Mouse (Mus musculus) midbrain, embryonic 16.5 days (tissue): Measurements from ENCODE around the gene AI661453. TPM values are rescaled to one million over a fixed set of nuclear protein-coding genes. Genes with fewer than 3 reads are reported as not detected.

ENCODE experiments used
- ATAC-seq: fragments of 200-750 bp; cut with Nextera tagmentation; 2 replicates; pipeline ENCODE4 v1.8.0; 2017; ENCODE audit warnings: moderate TSS enrichment
- H3K27ac ChIP-seq: fragments of 300-500 bp; sonication (generic); 2 replicates; pipeline ENCODE4 v1.5.1; 2014; ENCODE audit warnings: mild to moderate bottlenecking, low read length, mixed read lengths
- H3K27me3 ChIP-seq: fragments of 300-500 bp; sonication (generic); 2 replicates; pipeline ENCODE4 v1.6.1; 2014; ENCODE audit warnings: low read depth, low read length, mixed read lengths; ENCODE audit not compliant: control insufficient read depth, insufficient read depth
- H3K36me3 ChIP-seq: fragments of 300-500 bp; sonication (generic); 2 replicates; pipeline ENCODE4 v1.6.1; 2014; ENCODE audit warnings: mild to moderate bottlenecking, low read length, moderate library complexity, mixed read lengths; ENCODE audit not compliant: control insufficient read depth, insufficient read depth
- H3K4me1 ChIP-seq: fragments of 300-500 bp; sonication (generic); 2 replicates; pipeline ENCODE4 v1.6.1; 2014; ENCODE audit warnings: mild to moderate bottlenecking, low read length, mixed read lengths; ENCODE audit not compliant: control insufficient read depth, insufficient read depth
- H3K4me2 ChIP-seq: fragments of 300-500 bp; sonication (generic); 2 replicates; pipeline ENCODE4 v1.6.1; 2014; ENCODE audit warnings: mild to moderate bottlenecking, low read length, mixed read lengths
- H3K4me3 ChIP-seq: fragments of 300-500 bp; sonication (generic); 2 replicates; pipeline ENCODE4 v1.5.1; 2014; ENCODE audit warnings: low read depth, mild to moderate bottlenecking, low read length, moderate library complexity, mixed read lengths
- H3K9ac ChIP-seq: fragments of 300-500 bp; sonication (generic); 2 replicates; pipeline ENCODE4 v1.6.1; 2014; ENCODE audit warnings: low read depth, low read length, mixed read lengths
- H3K9me3 ChIP-seq: fragments of 300-500 bp; sonication (generic); replicated peaks from 2 replicates; pipeline ENCODE4 v1.6.1; 2014; ENCODE audit warnings: mild to moderate bottlenecking, low read length, mixed read lengths; ENCODE audit not compliant: control insufficient read depth, poor library complexity, severe bottlenecking
- WGBS: fragments of 180-500 bp; shearing (Covaris S2); extraction: QIAGEN DNeasy Blood & Tissue Kit; methylation state at CpG from one replicate; pipeline ENCODE4 v1.1.7; 2014; 5-methylcytosine and 5-hydroxymethylcytosine counted together
- polyA plus RNA-seq: library from polyadenylated mRNA; unstranded; fragments of >200 nt; fragmentation: Nextera tagmentation; extraction: Ambion mirVana; gene quantifications from 2 replicates; pipeline ENCODE4 v1.2.1, GENCODE M21; 2015

AI661453 gene
- polyA plus RNA-seq, 1 experiment from 2014 or later: 0.09 TPM

DNA sequence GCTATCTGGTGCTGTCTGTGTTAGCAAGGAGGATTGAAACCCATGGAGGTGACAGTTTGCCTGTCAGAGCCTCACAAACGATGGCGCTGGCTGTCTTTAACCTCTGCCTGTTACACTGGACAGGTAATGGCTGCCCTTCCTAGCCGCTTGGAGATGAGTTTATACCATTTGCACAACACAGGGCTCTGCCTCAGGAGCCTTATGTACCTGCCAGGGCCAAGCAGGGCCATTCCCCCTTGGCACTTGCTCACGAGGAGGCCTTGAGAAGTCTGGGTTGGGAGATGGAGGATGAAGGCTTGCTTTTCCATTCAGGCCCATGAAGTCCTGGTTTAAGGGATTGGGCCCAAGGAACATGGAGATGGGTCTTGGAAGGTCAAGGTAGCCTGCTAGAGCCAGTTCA lies 33.2 kb downstream of the AI661453 start:
- no peak for ATAC-seq
- 87% methylated on average over 4 of the region's 4 CpGs for WGBS
- H3K9me3 ChIP-seq: no peaks in the 10 kb centered on the region

DNA sequence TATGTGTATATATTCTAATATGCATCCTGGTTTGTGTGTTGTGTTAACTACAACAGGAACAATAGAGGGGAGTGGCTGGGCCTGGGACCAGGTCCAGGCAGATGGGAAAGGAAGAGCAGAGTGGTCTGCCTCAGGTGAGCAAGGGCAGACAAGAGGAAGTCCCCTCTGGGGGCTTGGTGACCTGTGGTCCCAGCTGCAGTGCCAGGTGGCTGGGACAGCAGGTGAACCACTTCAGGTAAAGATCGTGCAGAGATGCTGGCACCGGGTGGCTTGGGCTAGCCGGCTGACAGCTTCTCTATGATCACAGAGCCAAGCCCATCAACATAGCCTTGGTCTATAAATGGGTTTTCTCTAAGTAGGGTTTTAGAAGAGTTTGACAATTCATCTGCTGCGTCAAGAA lies 33.7 kb downstream of the AI661453 start:
- no peak for ATAC-seq
- Histone ChIP-seq H3K4me2 (no peak overlapping the region), H3K36me3 (no peaks in the 10 kb centered on the region), H3K27ac (no peak overlapping the region), H3K9ac (no peak overlapping the region), H3K27me3 (peaks cover 20% of the 10 kb centered on the region), H3K4me1 (no peaks in the 10 kb centered on the region; the same call in 1 of the 2 replicates), H3K4me3 (no peak overlapping the region), H3K9me3 (no peaks in the 10 kb centered on the region)
- 87% methylated on average over 4 of the region's 4 CpGs for WGBS

More for the DNA sequence above, 33.2 kb downstream of the AI661453 start:
- H3K9ac ChIP-seq: no peak overlapping the region
- H3K36me3 ChIP-seq: no peaks in the 10 kb centered on the region
- no peak overlapping the region for H3K4me2 ChIP-seq
- H3K27me3 ChIP-seq: peaks cover 20% of the 10 kb centered on the region
- no peak overlapping the region for H3K4me3 ChIP-seq
- no peaks in the 10 kb centered on the region; the same call in 1 of the 2 replicates for H3K4me1 ChIP-seq
- H3K27ac ChIP-seq: no peak overlapping the region

DNA sequence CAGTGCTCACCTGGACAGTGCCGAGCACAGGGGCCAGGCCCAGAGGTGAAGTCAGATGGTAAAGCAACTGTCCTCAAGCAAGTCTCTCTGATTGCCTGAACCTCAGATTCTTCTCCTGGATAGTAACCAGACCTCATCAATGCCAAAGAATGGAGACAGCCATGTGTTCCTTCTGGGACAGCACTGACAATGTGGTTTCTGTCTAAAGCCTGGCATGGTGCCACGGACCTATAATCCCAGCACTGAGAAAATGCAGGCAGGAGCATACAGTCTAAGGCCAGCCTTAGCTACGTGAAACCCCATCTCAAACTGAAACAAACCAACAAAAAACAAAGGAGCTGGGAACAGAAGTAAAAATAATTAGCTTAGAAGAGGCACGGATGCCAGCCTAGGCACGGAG lies 34.3 kb downstream of the AI661453 start:
- H3K4me1 ChIP-seq: no peaks in the 10 kb centered on the region; the same call in 1 of the 2 replicates
- no peak overlapping the region for H3K4me3 ChIP-seq
- 73% methylated on average over 5 of the region's 5 CpGs for WGBS
- H3K9me3 ChIP-seq: no peaks in the 10 kb centered on the region
- H3K36me3 ChIP-seq: no peaks in the 10 kb centered on the region
- no peak overlapping the region for H3K9ac ChIP-seq
- ATAC-seq: no peak
- peaks cover 20% of the 10 kb centered on the region for H3K27me3 ChIP-seq
- no peak overlapping the region for H3K27ac ChIP-seq
- no peak overlapping the region for H3K4me2 ChIP-seq

DNA sequence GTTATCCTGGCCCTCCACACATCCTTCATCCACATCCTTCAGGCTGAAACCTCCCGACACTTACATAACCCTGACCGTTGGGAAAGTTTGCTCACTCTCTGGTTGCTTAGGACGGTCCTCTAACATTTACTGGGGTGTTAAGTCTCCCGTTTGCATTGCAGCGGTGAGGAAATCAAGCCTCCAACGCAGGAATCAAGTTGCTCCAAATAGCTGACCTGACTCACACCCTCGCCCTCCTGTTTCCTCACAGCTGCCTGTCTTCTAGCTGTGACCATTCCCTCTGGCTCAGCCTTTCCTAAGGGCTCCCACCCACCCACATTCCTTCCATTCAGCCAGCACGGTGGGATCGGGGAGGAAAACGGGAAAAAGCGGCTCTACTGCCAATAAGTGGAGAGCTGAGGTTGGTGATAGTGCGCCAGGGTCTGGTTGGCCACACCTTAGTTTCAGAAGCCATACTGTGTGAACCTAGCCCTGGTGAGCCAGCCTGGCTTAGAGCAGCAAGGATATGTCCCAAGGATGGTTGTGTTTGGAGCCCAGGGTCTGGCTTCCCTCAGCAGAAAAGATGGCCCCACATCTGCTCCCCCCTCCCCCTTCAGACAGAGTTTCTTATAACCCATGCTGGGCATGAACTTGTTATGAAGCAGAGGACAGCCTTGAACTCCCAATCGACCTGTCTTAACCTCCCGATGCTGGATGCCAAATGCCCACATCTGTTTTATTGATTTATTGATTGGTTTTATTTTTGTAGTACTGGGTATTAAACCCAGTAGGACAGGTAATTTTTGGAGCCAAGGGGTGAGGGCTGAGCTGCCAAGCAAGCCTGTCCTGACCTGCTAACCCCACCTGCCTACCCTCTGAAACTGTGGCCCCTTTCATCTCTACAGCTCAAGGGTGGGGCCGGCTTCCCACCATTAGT lies 36.3 kb downstream of the AI661453 start:
- no peaks in the 10 kb centered on the region for H3K9me3 ChIP-seq
- no peak for ATAC-seq
- no peaks in the 10 kb centered on the region; the same call in 1 of the 2 replicates for H3K4me1 ChIP-seq
- peaks cover 11% of the 10 kb centered on the region for H3K27me3 ChIP-seq
- H3K27ac ChIP-seq: no peak overlapping the region
- 55% methylated on average over 15 of the region's 15 CpGs for WGBS
- H3K36me3 ChIP-seq: no peaks in the 10 kb centered on the region
- no peak overlapping the region for H3K9ac ChIP-seq
- no peak overlapping the region for H3K4me3 ChIP-seq
- H3K4me2 ChIP-seq: no peak overlapping the region

DNA sequence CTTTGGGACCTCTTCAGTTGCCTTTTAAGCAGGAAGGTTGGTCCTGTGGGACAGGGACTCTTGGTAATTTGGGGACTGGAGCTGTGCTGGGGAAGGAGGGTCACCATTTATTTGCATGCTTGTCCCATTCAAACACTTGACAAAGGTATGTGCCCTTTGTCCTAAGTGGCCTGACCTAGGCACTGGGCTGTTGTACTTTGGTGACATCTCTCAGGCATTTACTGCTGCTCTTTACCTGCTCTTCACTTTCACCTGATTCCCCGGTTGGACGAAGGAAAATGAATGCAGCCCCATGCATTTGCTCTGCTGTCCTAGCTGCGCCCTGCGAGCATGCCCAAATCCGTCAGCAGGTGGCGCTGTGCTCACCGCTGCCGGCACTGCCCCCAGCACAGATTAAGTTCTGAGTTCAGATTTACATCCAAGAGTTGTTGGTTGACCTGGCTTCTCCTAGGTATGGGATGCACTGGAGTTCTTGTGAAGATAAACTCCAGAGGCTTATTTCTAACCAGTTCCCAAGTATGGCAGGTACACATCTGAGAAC lies 37.1 kb downstream of the AI661453 start:
- Histone ChIP-seq H3K4me1 (no peaks in the 10 kb centered on the region; the same call in 1 of the 2 replicates), H3K9ac (no peak overlapping the region), H3K4me2 (no peak overlapping the region), H3K4me3 (no peak overlapping the region), H3K36me3 (no peaks in the 10 kb centered on the region), H3K27ac (no peak overlapping the region), H3K27me3 (peaks cover 3% of the 10 kb centered on the region), H3K9me3 (no peaks in the 10 kb centered on the region)
- WGBS: 21% methylated on average over 8 of the region's 8 CpGs
- no peak for ATAC-seq

DNA sequence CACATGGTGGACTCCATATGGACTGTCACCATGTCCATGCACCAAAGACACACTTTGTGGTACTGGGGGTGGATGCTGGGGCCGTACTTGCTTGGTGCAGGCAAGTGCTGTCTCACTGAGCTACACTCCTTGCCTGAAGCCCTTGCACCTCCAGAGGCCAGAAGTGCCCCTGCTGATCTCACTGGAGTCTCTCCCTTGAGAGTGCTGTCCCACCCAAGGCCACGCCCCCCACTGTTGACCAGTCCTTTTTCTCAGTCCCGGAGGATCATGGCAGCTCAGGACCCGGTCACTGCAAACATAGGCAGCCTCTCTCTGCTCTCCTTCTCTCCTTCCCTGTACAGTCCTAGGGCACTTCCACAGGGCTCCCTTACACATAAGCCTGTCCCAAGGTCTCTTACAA lies 37.8 kb downstream of the AI661453 start:
- Histone ChIP-seq H3K4me1 (no peaks in the 10 kb centered on the region), H3K4me2 (no peak overlapping the region), H3K9ac (no peak overlapping the region), H3K27me3 (no peaks in the 10 kb centered on the region; the same call in 1 of the 2 replicates), H3K36me3 (no peaks in the 10 kb centered on the region), H3K9me3 (no peaks in the 10 kb centered on the region), H3K4me3 (no peak overlapping the region), H3K27ac (no peak overlapping the region)
- ATAC-seq: no peak
- WGBS: 94% methylated on average over 4 of the region's 4 CpGs

DNA sequence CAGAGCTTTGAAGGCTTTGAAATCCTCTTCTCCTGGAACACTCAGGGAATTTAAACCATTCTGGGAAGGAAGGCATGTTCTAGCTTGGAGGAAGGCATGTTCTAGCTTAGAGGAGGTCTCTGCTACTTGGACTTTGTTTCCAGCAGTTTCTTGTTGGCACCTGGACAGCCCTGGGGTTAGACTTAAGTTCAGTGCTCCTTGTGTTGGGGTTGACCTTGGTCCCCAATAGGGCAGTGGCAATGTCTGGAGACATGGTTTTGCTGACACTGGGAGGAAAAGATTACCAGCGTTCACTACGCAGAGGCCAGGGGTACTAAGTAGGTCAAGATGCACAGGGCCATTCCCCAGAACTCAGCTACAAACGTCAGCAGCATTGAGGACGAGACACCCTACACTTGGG lies 38.8 kb downstream of the AI661453 start:
- ATAC-seq: no peak
- no peak overlapping the region for H3K4me3 ChIP-seq
- H3K27me3 ChIP-seq: no peaks in the 10 kb centered on the region; the same call in 1 of the 2 replicates
- no peaks in the 10 kb centered on the region for H3K36me3 ChIP-seq
- H3K4me2 ChIP-seq: no peak overlapping the region
- no peaks in the 10 kb centered on the region for H3K9me3 ChIP-seq
- H3K9ac ChIP-seq: no peak overlapping the region
- WGBS: 82% methylated on average over 4 of the region's 4 CpGs
- H3K4me1 ChIP-seq: no peaks in the 10 kb centered on the region
- H3K27ac ChIP-seq: no peak overlapping the region

DNA sequence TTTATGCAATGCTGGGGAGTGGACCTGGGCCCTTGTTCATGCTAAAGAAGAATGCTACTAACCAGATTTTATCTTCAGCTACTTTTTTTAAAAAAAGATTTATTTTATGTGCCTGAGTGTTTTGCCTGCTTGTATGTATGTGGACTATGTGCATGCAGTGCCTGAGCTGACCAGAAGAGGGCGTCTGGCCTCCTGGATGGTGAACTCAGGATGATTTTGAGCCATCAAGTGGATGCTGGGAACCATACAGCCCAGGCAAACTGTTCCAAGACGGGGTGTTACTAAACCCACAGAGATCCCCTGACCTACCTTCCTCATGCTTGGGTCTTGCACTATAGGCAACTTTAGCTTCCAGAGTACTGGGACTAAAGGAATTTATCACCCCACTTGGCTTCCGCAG lies 39.3 kb downstream of the AI661453 start:
- 60% methylated on average over 3 of the region's 3 CpGs for WGBS
- H3K27ac ChIP-seq: no peak overlapping the region
- ATAC-seq: no peak
- no peak overlapping the region for H3K4me3 ChIP-seq
- H3K27me3 ChIP-seq: no peaks in the 10 kb centered on the region; the same call in 1 of the 2 replicates
- no peaks in the 10 kb centered on the region for H3K4me1 ChIP-seq
- no peaks in the 10 kb centered on the region for H3K9me3 ChIP-seq
- H3K4me2 ChIP-seq: no peak overlapping the region
- H3K36me3 ChIP-seq: no peaks in the 10 kb centered on the region
- no peak overlapping the region for H3K9ac ChIP-seq

DNA sequence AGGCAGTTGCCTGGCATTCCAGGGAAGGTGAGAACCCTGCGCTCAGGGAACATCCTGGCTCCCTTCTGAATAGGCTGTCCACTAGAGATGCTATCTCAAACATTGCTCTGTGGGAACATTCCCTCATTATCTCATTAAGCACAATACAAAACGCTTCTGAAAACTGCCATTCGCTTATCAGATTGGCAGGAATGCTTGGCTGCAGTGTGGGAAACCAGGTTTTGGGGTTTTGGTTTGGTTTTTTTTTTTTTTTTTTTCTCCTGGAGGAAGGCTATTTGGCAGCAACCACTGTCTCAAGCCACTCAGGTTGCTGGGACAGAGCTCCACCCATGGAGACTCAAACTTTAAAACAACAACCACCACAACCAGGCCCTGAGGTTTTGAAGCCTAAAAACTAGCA lies 43.5 kb downstream of the AI661453 start:
- no peak overlapping the region for H3K4me2 ChIP-seq
- no peak overlapping the region for H3K27ac ChIP-seq
- 79% methylated on average over 3 of the region's 3 CpGs for WGBS
- H3K27me3 ChIP-seq: no peaks in the 10 kb centered on the region
- no peaks in the 10 kb centered on the region for H3K9me3 ChIP-seq
- H3K36me3 ChIP-seq: no peaks in the 10 kb centered on the region
- H3K9ac ChIP-seq: no peak overlapping the region
- no peak for ATAC-seq
- no peak overlapping the region for H3K4me3 ChIP-seq
- no peaks in the 10 kb centered on the region for H3K4me1 ChIP-seq
